Mouse (Mus musculus): ENCODE data around the gene Phtf2. TPM values are rescaled to one million over a fixed set of nuclear protein-coding genes. Genes with fewer than 3 reads are reported as not detected.
"Not testable (repeated sequence)": the region's sequence is repeated elsewhere in the genome, so short reads cannot be mapped to it uniquely, and the experiment has no call there.

Phtf2 gene
- polyA plus RNA-seq, 1 experiment = 2.7 TPM

DNA sequence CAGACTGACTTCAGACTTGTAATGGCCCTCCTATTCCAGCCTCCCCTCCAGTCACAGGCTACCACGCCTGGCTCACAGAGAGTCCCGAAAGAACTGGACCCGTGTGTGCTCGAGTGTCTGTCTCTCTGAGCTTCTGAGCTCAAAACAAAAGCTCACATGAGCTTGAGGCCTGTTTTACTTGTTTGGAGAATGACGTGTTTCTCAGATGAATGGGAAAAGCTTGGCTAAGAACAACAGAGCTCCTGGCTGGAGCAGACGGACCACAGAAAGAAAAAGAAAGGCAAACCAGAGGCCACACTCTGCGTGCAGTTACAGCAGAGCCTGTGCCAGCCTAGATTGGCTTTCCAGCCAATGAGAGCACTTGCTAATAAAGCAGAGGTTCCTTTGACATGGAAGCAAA lies 130.2 kb downstream of the Phtf2 start:
- no peaks in the 10 kb centered on the region for H3K36me3 ChIP-seq (ENCODE audit: control insufficient read depth, insufficient read depth, low read length)
- H3K27ac ChIP-seq (ENCODE audit: control insufficient read depth, insufficient read depth, low read depth, low read length) = no peak overlapping the region
- no peaks in the 10 kb centered on the region for H3K4me1 ChIP-seq (ENCODE audit: control insufficient read depth, insufficient read depth, low read length)
- no peak for TF ChIP-seq POLR2A (IDR thresholded peaks at IDR 0.05; ENCODE audit: control insufficient read depth, low read depth, low read length)
- TF ChIP-seq CTCF (IDR thresholded peaks at IDR 0.05; ENCODE audit: control insufficient read depth, insufficient read depth, insufficient replicate concordance, low read depth, low read length) = no peak
- H3K27me3 ChIP-seq (ENCODE audit: control insufficient read depth, insufficient read depth, low read length) = no peaks in the 10 kb centered on the region
- H3K4me3 ChIP-seq (ENCODE audit: control insufficient read depth, low read depth, low read length) = no peak overlapping the region

DNA sequence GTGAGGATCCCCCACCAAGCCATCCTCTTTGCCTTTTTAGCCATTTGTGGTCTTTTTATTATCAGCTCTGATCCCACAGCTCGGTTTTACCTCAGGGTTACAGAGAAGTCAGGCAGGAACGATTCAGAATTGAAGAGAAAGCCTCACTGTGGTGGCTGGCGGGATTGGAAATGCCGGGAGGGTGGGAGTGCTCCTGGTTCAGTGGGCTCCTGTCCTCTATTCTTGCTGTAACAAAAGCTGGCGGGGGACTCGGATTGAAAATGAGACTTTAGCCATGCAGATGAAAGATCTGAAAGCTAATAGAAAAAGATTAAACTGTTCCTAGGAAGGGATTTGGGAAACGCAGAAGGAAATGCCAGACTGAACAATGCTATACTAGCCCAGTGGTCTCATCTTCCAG lies 130.9 kb downstream of the Phtf2 start:
- TF ChIP-seq POLR2A (IDR thresholded peaks at IDR 0.05; ENCODE audit: control insufficient read depth, low read depth, low read length) (no peak), CTCF (IDR thresholded peaks at IDR 0.05; ENCODE audit: control insufficient read depth, insufficient read depth, insufficient replicate concordance, low read depth, low read length) (no peak)
- H3K36me3 ChIP-seq (ENCODE audit: control insufficient read depth, insufficient read depth, low read length) = no peaks in the 10 kb centered on the region
- H3K27me3 ChIP-seq (ENCODE audit: control insufficient read depth, insufficient read depth, low read length) = no peaks in the 10 kb centered on the region
- H3K4me3 ChIP-seq (ENCODE audit: control insufficient read depth, low read depth, low read length) = no peak overlapping the region
- no peaks in the 10 kb centered on the region for H3K4me1 ChIP-seq (ENCODE audit: control insufficient read depth, insufficient read depth, low read length)
- H3K27ac ChIP-seq (ENCODE audit: control insufficient read depth, insufficient read depth, low read depth, low read length) = no peak overlapping the region

DNA sequence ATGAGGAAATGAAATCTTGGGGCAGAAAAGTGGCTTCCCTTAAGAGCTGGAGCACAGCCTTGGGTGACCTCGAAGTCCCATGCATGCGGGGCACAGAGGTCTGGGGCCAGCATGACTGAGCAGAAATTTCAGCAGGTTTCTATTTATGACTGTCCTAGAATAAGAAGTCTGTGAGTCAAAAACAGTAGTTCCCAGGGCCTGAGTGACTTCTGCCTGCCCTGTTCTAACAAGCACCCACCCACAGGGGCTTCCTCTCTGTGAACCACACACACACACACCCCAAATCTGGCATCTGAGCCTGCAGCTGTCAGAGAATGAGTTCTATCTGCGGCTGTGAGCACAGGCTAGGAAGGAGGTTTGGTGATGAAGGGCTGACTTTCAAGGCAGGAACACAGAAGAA lies 132.4 kb downstream of the Phtf2 start:
- Histone ChIP-seq H3K4me1 (ENCODE audit: control insufficient read depth, insufficient read depth, low read length) (no peaks in the 10 kb centered on the region), H3K27me3 (ENCODE audit: control insufficient read depth, insufficient read depth, low read length) (no peaks in the 10 kb centered on the region), H3K36me3 (ENCODE audit: control insufficient read depth, insufficient read depth, low read length) (no peaks in the 10 kb centered on the region), H3K4me3 (ENCODE audit: control insufficient read depth, low read depth, low read length) (no peak overlapping the region), H3K27ac (ENCODE audit: control insufficient read depth, insufficient read depth, low read depth, low read length) (no peak overlapping the region)
- TF ChIP-seq CTCF (IDR thresholded peaks at IDR 0.05; ENCODE audit: control insufficient read depth, insufficient read depth, insufficient replicate concordance, low read depth, low read length) = no peak
- no peak for TF ChIP-seq POLR2A (IDR thresholded peaks at IDR 0.05; ENCODE audit: control insufficient read depth, low read depth, low read length)

DNA sequence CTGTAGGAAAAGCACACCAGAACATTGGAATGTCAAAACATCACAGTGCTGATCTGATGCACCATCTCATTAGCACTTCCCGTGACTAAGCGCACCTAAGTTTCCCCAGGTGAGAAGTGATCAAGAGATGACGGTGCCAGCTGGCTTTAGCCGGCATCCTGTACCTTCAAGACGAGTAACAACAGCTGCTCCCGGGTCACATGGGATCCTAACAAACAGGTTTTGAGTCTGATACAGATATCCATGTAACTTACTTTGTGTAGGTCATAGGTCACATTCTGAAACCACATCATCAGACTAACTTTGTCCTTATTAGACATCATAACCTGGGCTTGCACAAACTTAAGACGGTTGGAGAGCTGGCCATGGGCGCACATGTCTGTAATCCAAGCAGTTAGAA lies 133.1 kb downstream of the Phtf2 start:
- TF ChIP-seq CTCF (IDR thresholded peaks at IDR 0.05; ENCODE audit: control insufficient read depth, insufficient read depth, insufficient replicate concordance, low read depth, low read length) (no peak), POLR2A (IDR thresholded peaks at IDR 0.05; ENCODE audit: control insufficient read depth, low read depth, low read length) (no peak)

DNA sequence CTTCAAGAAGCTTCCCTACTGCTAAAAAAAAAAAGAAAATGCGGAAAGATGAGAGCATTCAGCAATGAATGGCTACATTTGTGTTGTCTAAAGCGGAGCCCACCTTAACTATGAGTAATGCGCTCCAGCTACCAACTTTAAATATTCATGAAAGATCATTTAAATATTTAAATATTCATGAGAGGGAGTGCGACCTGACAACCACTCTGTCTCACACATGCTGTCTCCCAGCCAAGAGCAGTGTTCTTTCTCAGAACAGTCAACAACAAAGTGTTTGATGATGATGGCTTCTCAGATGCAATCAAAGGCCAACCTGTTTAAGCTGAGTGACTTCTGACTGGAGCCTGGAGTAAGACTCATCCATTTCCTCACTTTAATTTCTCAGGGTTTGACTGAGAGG lies 133.8 kb downstream of the Phtf2 start:
- TF ChIP-seq CTCF (IDR thresholded peaks at IDR 0.05; ENCODE audit: control insufficient read depth, insufficient read depth, insufficient replicate concordance, low read depth, low read length) (no peak), POLR2A (IDR thresholded peaks at IDR 0.05; ENCODE audit: control insufficient read depth, low read depth, low read length) (no peak)
- no peak overlapping the region for H3K4me3 ChIP-seq (ENCODE audit: control insufficient read depth, low read depth, low read length)
- H3K36me3 ChIP-seq (ENCODE audit: control insufficient read depth, insufficient read depth, low read length) = no peaks in the 10 kb centered on the region
- no peak overlapping the region for H3K27ac ChIP-seq (ENCODE audit: control insufficient read depth, insufficient read depth, low read depth, low read length)
- no peaks in the 10 kb centered on the region for H3K4me1 ChIP-seq (ENCODE audit: control insufficient read depth, insufficient read depth, low read length)
- H3K27me3 ChIP-seq (ENCODE audit: control insufficient read depth, insufficient read depth, low read length) = no peaks in the 10 kb centered on the region

More for the DNA sequence above, 133.1 kb downstream of the Phtf2 start:
- Histone ChIP-seq H3K27me3 (ENCODE audit: control insufficient read depth, insufficient read depth, low read length) (no peaks in the 10 kb centered on the region), H3K27ac (ENCODE audit: control insufficient read depth, insufficient read depth, low read depth, low read length) (no peak overlapping the region), H3K36me3 (ENCODE audit: control insufficient read depth, insufficient read depth, low read length) (no peaks in the 10 kb centered on the region), H3K4me3 (ENCODE audit: control insufficient read depth, low read depth, low read length) (no peak overlapping the region), H3K4me1 (ENCODE audit: control insufficient read depth, insufficient read depth, low read length) (no peaks in the 10 kb centered on the region)

DNA sequence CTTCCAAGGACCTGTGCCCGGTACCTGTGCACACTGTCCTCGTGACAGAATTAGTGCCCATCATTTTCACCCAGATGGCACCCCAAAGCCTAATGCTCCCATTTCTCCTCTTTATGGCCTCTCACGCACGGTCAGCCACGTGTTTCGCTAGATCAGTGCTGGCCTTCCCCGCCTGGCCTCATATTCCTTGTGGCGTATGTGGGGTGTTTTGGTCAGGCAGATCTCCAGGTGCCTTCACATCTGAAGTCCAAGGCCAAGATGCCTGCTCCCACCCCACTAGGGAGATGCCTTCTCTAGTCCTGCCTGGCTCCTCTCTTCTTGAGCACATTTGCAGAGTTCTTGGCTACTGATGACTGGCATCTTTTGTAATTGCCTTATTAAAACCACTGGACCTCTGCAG lies 140.0 kb downstream of the Phtf2 start:
- no peaks in the 10 kb centered on the region for H3K27me3 ChIP-seq (ENCODE audit: control insufficient read depth, insufficient read depth, low read length)
- no peak overlapping the region for H3K4me3 ChIP-seq (ENCODE audit: control insufficient read depth, low read depth, low read length)
- no peaks in the 10 kb centered on the region for H3K36me3 ChIP-seq (ENCODE audit: control insufficient read depth, insufficient read depth, low read length)
- H3K27ac ChIP-seq (ENCODE audit: control insufficient read depth, insufficient read depth, low read depth, low read length) = no peak overlapping the region
- no peaks in the 10 kb centered on the region for H3K4me1 ChIP-seq (ENCODE audit: control insufficient read depth, insufficient read depth, low read length)
- no peak for TF ChIP-seq POLR2A (IDR thresholded peaks at IDR 0.05; ENCODE audit: control insufficient read depth, low read depth, low read length)
- TF ChIP-seq CTCF (IDR thresholded peaks at IDR 0.05; ENCODE audit: control insufficient read depth, insufficient read depth, insufficient replicate concordance, low read depth, low read length) = no peak

DNA sequence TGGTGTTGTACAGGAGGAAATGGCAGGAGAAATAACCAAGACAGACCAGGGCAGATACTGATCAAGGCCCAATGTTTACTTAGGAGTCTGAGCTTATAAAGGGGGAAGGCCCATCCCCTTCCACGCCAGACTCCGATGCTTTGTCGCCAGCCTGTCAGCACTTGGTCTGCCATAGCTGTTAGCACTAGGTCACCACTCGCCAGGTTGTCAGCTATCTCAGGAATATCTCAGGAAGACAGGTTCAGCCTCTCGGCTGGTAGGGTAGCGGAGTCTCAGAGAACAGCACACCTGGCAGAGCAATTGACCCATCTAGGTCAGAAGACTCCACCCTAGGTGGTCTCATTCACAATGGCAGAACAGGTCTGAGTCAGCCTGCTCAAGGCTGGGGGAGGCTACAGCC lies 140.7 kb downstream of the Phtf2 start:
- no peak overlapping the region for H3K4me3 ChIP-seq (ENCODE audit: control insufficient read depth, low read depth, low read length)
- H3K4me1 ChIP-seq (ENCODE audit: control insufficient read depth, insufficient read depth, low read length) = no peaks in the 10 kb centered on the region
- H3K27me3 ChIP-seq (ENCODE audit: control insufficient read depth, insufficient read depth, low read length) = no peaks in the 10 kb centered on the region
- no peak overlapping the region for H3K27ac ChIP-seq (ENCODE audit: control insufficient read depth, insufficient read depth, low read depth, low read length)
- TF ChIP-seq POLR2A (IDR thresholded peaks at IDR 0.05; ENCODE audit: control insufficient read depth, low read depth, low read length) (no peak), CTCF (IDR thresholded peaks at IDR 0.05; ENCODE audit: control insufficient read depth, insufficient read depth, insufficient replicate concordance, low read depth, low read length) (no peak)
- H3K36me3 ChIP-seq (ENCODE audit: control insufficient read depth, insufficient read depth, low read length) = no peaks in the 10 kb centered on the region

DNA sequence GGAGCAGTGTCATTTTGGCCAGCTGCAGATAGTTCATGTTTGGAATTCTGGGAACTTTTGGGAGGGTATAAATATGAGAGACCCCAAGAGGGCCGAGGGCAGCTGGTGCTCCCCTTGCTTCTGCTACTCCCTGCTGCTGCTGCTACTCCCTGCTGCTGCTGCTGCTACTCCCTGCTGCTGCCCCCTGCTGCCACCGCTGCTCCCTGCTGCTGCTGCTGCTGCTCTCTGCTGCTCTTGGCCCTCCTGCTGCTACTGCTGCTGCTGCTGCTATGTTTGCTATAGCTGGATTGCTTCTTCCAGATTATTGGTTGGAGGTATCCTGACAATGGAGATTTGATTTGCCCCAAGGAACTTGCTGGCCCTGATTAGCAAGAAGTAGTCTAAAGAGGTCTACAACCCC lies 143.1 kb downstream of the Phtf2 start:
- no peaks in the 10 kb centered on the region for H3K4me1 ChIP-seq (ENCODE audit: control insufficient read depth, insufficient read depth, low read length)
- no peak overlapping the region for H3K27ac ChIP-seq (ENCODE audit: control insufficient read depth, insufficient read depth, low read depth, low read length)
- H3K36me3 ChIP-seq (ENCODE audit: control insufficient read depth, insufficient read depth, low read length) = no peaks in the 10 kb centered on the region
- H3K27me3 ChIP-seq (ENCODE audit: control insufficient read depth, insufficient read depth, low read length) = no peaks in the 10 kb centered on the region
- no peak overlapping the region for H3K4me3 ChIP-seq (ENCODE audit: control insufficient read depth, low read depth, low read length)
- TF ChIP-seq CTCF (IDR thresholded peaks at IDR 0.05; ENCODE audit: control insufficient read depth, insufficient read depth, insufficient replicate concordance, low read depth, low read length) (no peak), POLR2A (IDR thresholded peaks at IDR 0.05; ENCODE audit: control insufficient read depth, low read depth, low read length) (no peak)

DNA sequence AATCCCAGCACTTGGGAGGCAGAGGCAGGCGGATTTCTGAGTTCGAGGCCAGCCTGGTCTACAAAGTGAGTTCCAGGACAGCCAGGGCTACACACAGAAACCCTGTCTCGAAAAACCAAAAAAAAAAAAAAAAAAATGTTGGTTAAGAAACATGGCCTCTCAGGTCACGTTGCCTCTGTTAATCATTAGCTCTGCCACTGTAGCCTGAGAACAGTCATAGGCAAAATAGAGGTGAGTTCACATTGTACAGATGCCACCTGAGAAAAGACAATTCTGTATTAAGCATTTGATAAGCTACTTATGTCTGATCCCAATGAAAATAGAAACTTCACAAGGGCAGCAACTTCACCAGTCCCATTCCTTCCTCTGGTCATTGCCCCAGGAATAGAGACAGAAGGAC lies 158.7 kb downstream of the Phtf2 start:
- not testable (repeated sequence) for H3K27ac ChIP-seq (ENCODE audit: control insufficient read depth, insufficient read depth, low read depth, low read length); H3K36me3 ChIP-seq (ENCODE audit: control insufficient read depth, insufficient read depth, low read length); H3K27me3 ChIP-seq (ENCODE audit: control insufficient read depth, insufficient read depth, low read length); H3K4me1 ChIP-seq (ENCODE audit: control insufficient read depth, insufficient read depth, low read length); H3K4me3 ChIP-seq (ENCODE audit: control insufficient read depth, low read depth, low read length)

All from testis, adult 2 months (tissue).